Mouse (Mus musculus): Measurements from ENCODE around the gene Tecpr2. TPM values are rescaled to one million over a fixed set of nuclear protein-coding genes. Genes with fewer than 3 reads are reported as not detected.
"Not testable (repeated sequence)": the region's sequence is repeated elsewhere in the genome, so short reads cannot be mapped to it uniquely, and the experiment has no call there.

Gene Tecpr2
- polyA plus RNA-seq, 1 experiment from 2014 or later = 7.8 TPM

GRCm38 (mm10) chr12:110851923-110852322 is 37.1 kb upstream of the Tecpr2 start:
- H3K27ac ChIP-seq = peak overlapping the region; percentile 60
- no peaks in the 10 kb centered on the region for H3K36me3 ChIP-seq (ENCODE audit: inconsistent target)
- WGBS (ENCODE audit: missing documents) = 19% methylated on average over 1 of the region's 1 CpGs
- H3K4me3 ChIP-seq (ENCODE audit: inconsistent target) = no peak overlapping the region; the same call in 1 of the 2 replicates
- H3K79me2 ChIP-seq (ENCODE audit: inconsistent target) = peaks cover 48% of the 10 kb centered on the region; the same call in 1 of the 2 replicates

- Histone ChIP-seq H3K4me3 (ENCODE audit: inconsistent target) (no peak overlapping the region), H3K27ac (peak overlapping the region; percentile 38), H3K79me2 (ENCODE audit: inconsistent target) (peaks cover 67% of the 10 kb centered on the region; the same call in 1 of the 2 replicates), H3K36me3 (ENCODE audit: inconsistent target) (0 out of 2 replicates have a peak, but pooled peaks cover 11% of the 10 kb centered on the region)
- WGBS (ENCODE audit: missing documents) = 66% methylated on average over 31 of the region's 32 CpGs
Observed at GRCm38 (mm10) chr12:110854786-110855737, 34.0 kb upstream of the Tecpr2 start.

- H3K36me3 ChIP-seq (ENCODE audit: inconsistent target) = peaks cover 29% of the 10 kb centered on the region
- no peak overlapping the region for H3K4me3 ChIP-seq (ENCODE audit: inconsistent target)
- H3K79me2 ChIP-seq (ENCODE audit: inconsistent target) = peaks cover 68% of the 10 kb centered on the region; the same call in 1 of the 2 replicates
- no peak overlapping the region for H3K27ac ChIP-seq
- WGBS (ENCODE audit: missing documents) = 47% methylated on average over 7 of the region's 7 CpGs
Observed at GRCm38 (mm10) chr12:110857196-110857595, 31.9 kb upstream of the Tecpr2 start.

- Histone ChIP-seq H3K79me2 (ENCODE audit: inconsistent target) (peaks cover 54% of the 10 kb centered on the region; the same call in 1 of the 2 replicates), H3K36me3 (ENCODE audit: inconsistent target) (peaks cover 36% of the 10 kb centered on the region)
- 96% methylated on average over 12 of the region's 15 CpGs for WGBS (ENCODE audit: missing documents)
- not testable (repeated sequence) for H3K27ac ChIP-seq; H3K4me3 ChIP-seq (ENCODE audit: inconsistent target)
Observed at GRCm38 (mm10) chr12:110858681-110859080, 30.4 kb upstream of the Tecpr2 start.

- Histone ChIP-seq H3K79me2 (ENCODE audit: inconsistent target) (peaks cover 40% of the 10 kb centered on the region; the same call in 1 of the 2 replicates), H3K4me3 (ENCODE audit: inconsistent target) (no peak overlapping the region), H3K36me3 (ENCODE audit: inconsistent target) (peaks cover 51% of the 10 kb centered on the region), H3K27ac (no peak overlapping the region)
Observed at GRCm38 (mm10) chr12:110860293-110860692, 28.8 kb upstream of the Tecpr2 start.

GRCm38 (mm10) chr12:110861256-110861655 is 27.8 kb upstream of the Tecpr2 start:
- Histone ChIP-seq H3K79me2 (ENCODE audit: inconsistent target) (peaks cover 31% of the 10 kb centered on the region; the same call in 1 of the 2 replicates), H3K36me3 (ENCODE audit: inconsistent target) (peaks cover 59% of the 10 kb centered on the region), H3K27ac (no peak overlapping the region), H3K4me3 (ENCODE audit: inconsistent target) (no peak overlapping the region)
- WGBS (ENCODE audit: missing documents) = 93% methylated on average over 7 of the region's 7 CpGs

GRCm38 (mm10) chr12:110864008-110864407 is 25.1 kb upstream of the Tecpr2 start:
- Histone ChIP-seq H3K27ac (no peak overlapping the region), H3K79me2 (ENCODE audit: inconsistent target) (peaks cover 12% of the 10 kb centered on the region; the same call in 1 of the 2 replicates), H3K36me3 (ENCODE audit: inconsistent target) (peaks cover 82% of the 10 kb centered on the region), H3K4me3 (ENCODE audit: inconsistent target) (no peak overlapping the region)
- WGBS (ENCODE audit: missing documents) = 91% methylated on average over 3 of the region's 6 CpGs

GRCm38 (mm10) chr12:110865571-110865970 is 23.5 kb upstream of the Tecpr2 start:
- Histone ChIP-seq H3K79me2 (ENCODE audit: inconsistent target) (peaks cover 5% of the 10 kb centered on the region; the same call in 1 of the 2 replicates), H3K36me3 (ENCODE audit: inconsistent target) (peaks cover 81% of the 10 kb centered on the region), H3K4me3 (ENCODE audit: inconsistent target) (no peak overlapping the region), H3K27ac (no peak overlapping the region)
- WGBS (ENCODE audit: missing documents) = 97% methylated on average over 5 of the region's 6 CpGs

GRCm38 (mm10) chr12:110865989-110866388 is 23.1 kb upstream of the Tecpr2 start:
- peaks cover under 1% of the 10 kb centered on the region; the same call in 1 of the 2 replicates for H3K79me2 ChIP-seq (ENCODE audit: inconsistent target)
- 97% methylated on average over 10 of the region's 10 CpGs for whole genome bisulfite sequencing (ENCODE audit: missing documents)
- no peak overlapping the region for H3K4me3 ChIP-seq (ENCODE audit: inconsistent target)
- peaks cover 81% of the 10 kb centered on the region for H3K36me3 ChIP-seq (ENCODE audit: inconsistent target)
- no peak overlapping the region for H3K27ac ChIP-seq

GRCm38 (mm10) chr12:110870107-110870506 is 19.0 kb upstream of the Tecpr2 start:
- 98% methylated on average over 4 of the region's 4 CpGs for WGBS (ENCODE audit: missing documents)
- H3K4me3 ChIP-seq (ENCODE audit: inconsistent target) = no peak overlapping the region
- no peaks in the 10 kb centered on the region for H3K79me2 ChIP-seq (ENCODE audit: inconsistent target)
- H3K27ac ChIP-seq = no peak overlapping the region
- H3K36me3 ChIP-seq (ENCODE audit: inconsistent target) = peaks cover 69% of the 10 kb centered on the region

GRCm38 (mm10) chr12:110871247-110871646 is 17.8 kb upstream of the Tecpr2 start:
- 95% methylated on average over 3 of the region's 5 CpGs for WGBS (ENCODE audit: missing documents)

GRCm38 (mm10) chr12:110875351-110875750 is 13.7 kb upstream of the Tecpr2 start:
- WGBS (ENCODE audit: missing documents) = 96% methylated on average over 2 of the region's 2 CpGs
- H3K27ac ChIP-seq = no peak overlapping the region
- peaks cover 48% of the 10 kb centered on the region for H3K36me3 ChIP-seq (ENCODE audit: inconsistent target)
- no peaks in the 10 kb centered on the region for H3K79me2 ChIP-seq (ENCODE audit: inconsistent target)
- no peak overlapping the region for H3K4me3 ChIP-seq (ENCODE audit: inconsistent target)

More at GRCm38 (mm10) chr12:110871247-110871646, 17.8 kb upstream of the Tecpr2 start:
- Histone ChIP-seq H3K79me2 (ENCODE audit: inconsistent target) (no peaks in the 10 kb centered on the region), H3K27ac (no peak overlapping the region), H3K4me3 (ENCODE audit: inconsistent target) (no peak overlapping the region), H3K36me3 (ENCODE audit: inconsistent target) (peaks cover 70% of the 10 kb centered on the region)

- peaks cover 19% of the 10 kb centered on the region; the same call in 1 of the 2 replicates for H3K79me2 ChIP-seq (ENCODE audit: inconsistent target)
- H3K27ac ChIP-seq = no peak overlapping the region
- peaks cover 14% of the 10 kb centered on the region; the same call in 1 of the 2 replicates for H3K36me3 ChIP-seq (ENCODE audit: inconsistent target)
- no peak overlapping the region for H3K4me3 ChIP-seq (ENCODE audit: inconsistent target)
- WGBS (ENCODE audit: missing documents) = 96% methylated on average over 7 of the region's 7 CpGs
Observed at GRCm38 (mm10) chr12:110882291-110882690, 6.8 kb upstream of the Tecpr2 start.

GRCm38 (mm10) chr12:110885251-110885650 is 3.8 kb upstream of the Tecpr2 start:
- no peak overlapping the region for H3K27ac ChIP-seq
- 0 out of 2 replicates have a peak, but pooled peaks cover 8% of the 10 kb centered on the region for H3K36me3 ChIP-seq (ENCODE audit: inconsistent target)
- H3K79me2 ChIP-seq (ENCODE audit: inconsistent target) = peaks cover 42% of the 10 kb centered on the region
- WGBS (ENCODE audit: missing documents) = 95% methylated on average over 2 of the region's 2 CpGs
- no peak overlapping the region for H3K4me3 ChIP-seq (ENCODE audit: inconsistent target)

- Histone ChIP-seq H3K79me2 (ENCODE audit: inconsistent target) (peaks cover 70% of the 10 kb centered on the region), H3K4me3 (ENCODE audit: inconsistent target) (peak overlapping the region; percentile 79), H3K36me3 (ENCODE audit: inconsistent target) (0 out of 2 replicates have a peak, but pooled peaks cover 2% of the 10 kb centered on the region), H3K27ac (peak overlapping the region; percentile 41)
- 13% methylated on average over 11 of the region's 12 CpGs for WGBS (ENCODE audit: missing documents)
Observed at GRCm38 (mm10) chr12:110888106-110888505, 958 bp upstream of the Tecpr2 start.
